Mouse (Mus musculus): ENCODE results near the gene Fahd1. TPM values are rescaled to one million over a fixed set of nuclear protein-coding genes. Genes with fewer than 3 reads are reported as not detected.

Gene Fahd1
- polyA plus RNA-seq, 1 experiment = 108 TPM

- no peaks in the 10 kb centered on the region for H3K36me3 ChIP-seq (ENCODE audit: control insufficient read depth, insufficient read depth, low read length)
- H3K4me3 ChIP-seq (ENCODE audit: low read depth, low read length) = no peak overlapping the region
- no peak overlapping the region for H3K27ac ChIP-seq (ENCODE audit: insufficient read depth, low read depth, low read length)
- TF ChIP-seq POLR2A (IDR thresholded peaks at IDR 0.05; ENCODE audit: low read depth, low read length) (no peak), CTCF (IDR thresholded peaks at IDR 0.05; ENCODE audit: extremely low read depth, insufficient read length, insufficient replicate concordance, low read depth, low read length) (no peak)
- H3K4me1 ChIP-seq (ENCODE audit: control insufficient read depth, insufficient read depth, insufficient read length, low read length) = peaks cover 2% of the 10 kb centered on the region; the same call in 1 of the 2 replicates
- WGBS = 10% methylated on average over 6 of the region's 6 CpGs
- 0 out of 2 replicates have a peak, but pooled peaks cover 2% of the 10 kb centered on the region for H3K27me3 ChIP-seq (ENCODE audit: control insufficient read depth, insufficient read depth, low read length)
Measured at GRCm38 (mm10) chr17:24818172-24818571, 32.0 kb downstream of the Fahd1 start.

GRCm38 (mm10) chr17:24817503-24817902 lies 32.7 kb downstream of the Fahd1 start:
- Histone ChIP-seq H3K36me3 (ENCODE audit: control insufficient read depth, insufficient read depth, low read length) (no peaks in the 10 kb centered on the region), H3K27me3 (ENCODE audit: control insufficient read depth, insufficient read depth, low read length) (0 out of 2 replicates have a peak, but pooled peaks cover 3% of the 10 kb centered on the region), H3K4me1 (ENCODE audit: control insufficient read depth, insufficient read depth, insufficient read length, low read length) (peaks cover 2% of the 10 kb centered on the region; the same call in 1 of the 2 replicates), H3K27ac (ENCODE audit: insufficient read depth, low read depth, low read length) (peak overlapping the region; percentile 12; the same call in 1 of the 2 replicates), H3K4me3 (ENCODE audit: low read depth, low read length) (no peak overlapping the region)
- 23% methylated on average over 1 of the region's 1 CpGs for WGBS
- TF ChIP-seq POLR2A (IDR thresholded peaks at IDR 0.05; ENCODE audit: low read depth, low read length) = no peak
- TF ChIP-seq CTCF (IDR thresholded peaks at IDR 0.05; ENCODE audit: extremely low read depth, insufficient read length, insufficient replicate concordance, low read depth, low read length) = no peak

DNA sequence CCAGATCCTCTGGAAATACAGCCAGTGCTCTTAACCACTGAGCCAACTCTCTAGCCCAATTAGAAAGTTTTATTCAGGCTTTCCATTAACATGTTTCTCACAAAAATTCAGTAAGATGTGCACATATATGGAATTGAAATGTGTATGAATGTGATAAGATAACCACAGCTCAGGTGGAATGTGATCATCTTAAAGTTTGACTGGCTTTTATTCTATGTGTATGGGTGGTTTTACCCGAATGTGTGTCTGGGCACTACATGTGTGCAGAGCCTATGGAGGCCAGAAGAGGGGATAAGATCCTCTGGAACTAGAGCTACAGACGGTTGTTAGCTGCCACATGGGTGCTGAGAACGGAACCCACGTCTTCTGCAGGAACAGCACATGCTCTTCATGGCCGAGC lies 34.9 kb downstream of the Fahd1 start:
- TF ChIP-seq POLR2A (IDR thresholded peaks at IDR 0.05; ENCODE audit: low read depth, low read length) (no peak), CTCF (IDR thresholded peaks at IDR 0.05; ENCODE audit: extremely low read depth, insufficient read length, insufficient replicate concordance, low read depth, low read length) (no peak)
- Histone ChIP-seq H3K4me1 (ENCODE audit: control insufficient read depth, insufficient read depth, insufficient read length, low read length) (peaks cover 2% of the 10 kb centered on the region; the same call in 1 of the 2 replicates), H3K27ac (ENCODE audit: insufficient read depth, low read depth, low read length) (no peak overlapping the region), H3K27me3 (ENCODE audit: control insufficient read depth, insufficient read depth, low read length) (0 out of 2 replicates have a peak, but pooled peaks cover 3% of the 10 kb centered on the region), H3K4me3 (ENCODE audit: low read depth, low read length) (no peak overlapping the region), H3K36me3 (ENCODE audit: control insufficient read depth, insufficient read depth, low read length) (no peaks in the 10 kb centered on the region)
- 79% methylated on average over 5 of the region's 5 CpGs for WGBS

GRCm38 (mm10) chr17:24812215-24812614 lies 37.9 kb downstream of the Fahd1 start:
- Histone ChIP-seq H3K4me1 (ENCODE audit: control insufficient read depth, insufficient read depth, insufficient read length, low read length) (no peaks in the 10 kb centered on the region), H3K36me3 (ENCODE audit: control insufficient read depth, insufficient read depth, low read length) (no peaks in the 10 kb centered on the region), H3K27me3 (ENCODE audit: control insufficient read depth, insufficient read depth, low read length) (0 out of 2 replicates have a peak, but pooled peaks cover 3% of the 10 kb centered on the region), H3K4me3 (ENCODE audit: low read depth, low read length) (no peak overlapping the region), H3K27ac (ENCODE audit: insufficient read depth, low read depth, low read length) (no peak overlapping the region)
- WGBS = 46% methylated on average over 2 of the region's 2 CpGs
- TF ChIP-seq CTCF (IDR thresholded peaks at IDR 0.05; ENCODE audit: extremely low read depth, insufficient read length, insufficient replicate concordance, low read depth, low read length) (no peak), POLR2A (IDR thresholded peaks at IDR 0.05; ENCODE audit: low read depth, low read length) (no peak)

DNA sequence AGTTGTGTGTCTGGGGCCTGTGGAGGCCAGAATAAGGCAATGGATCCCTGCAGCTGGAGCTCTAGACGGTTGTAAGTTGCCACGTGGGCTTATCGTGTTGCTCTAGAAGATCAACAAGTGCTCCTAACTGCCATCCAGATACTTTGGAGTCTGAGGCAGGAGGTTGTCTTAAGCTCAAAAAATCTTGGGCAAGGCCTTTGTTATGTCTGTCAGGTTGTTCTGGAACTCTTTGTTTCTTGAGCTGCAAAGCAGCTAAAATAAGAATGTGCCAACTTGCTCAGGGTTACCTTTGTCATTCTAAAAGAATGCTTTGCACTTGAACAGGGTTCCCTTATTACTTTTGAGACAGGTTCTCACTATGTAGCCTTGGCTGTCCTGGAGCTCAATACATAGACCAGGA lies 39.0 kb downstream of the Fahd1 start:
- 0 out of 2 replicates have a peak, but pooled peaks cover 3% of the 10 kb centered on the region for H3K27me3 ChIP-seq (ENCODE audit: control insufficient read depth, insufficient read depth, low read length)
- 74% methylated on average over 3 of the region's 3 CpGs for WGBS
- no peak for TF ChIP-seq CTCF (IDR thresholded peaks at IDR 0.05; ENCODE audit: extremely low read depth, insufficient read length, insufficient replicate concordance, low read depth, low read length)
- no peak for TF ChIP-seq POLR2A (IDR thresholded peaks at IDR 0.05; ENCODE audit: low read depth, low read length)
- no peak overlapping the region for H3K27ac ChIP-seq (ENCODE audit: insufficient read depth, low read depth, low read length)
- no peaks in the 10 kb centered on the region for H3K4me1 ChIP-seq (ENCODE audit: control insufficient read depth, insufficient read depth, insufficient read length, low read length)
- H3K4me3 ChIP-seq (ENCODE audit: low read depth, low read length) = no peak overlapping the region
- H3K36me3 ChIP-seq (ENCODE audit: control insufficient read depth, insufficient read depth, low read length) = no peaks in the 10 kb centered on the region

- H3K27me3 ChIP-seq (ENCODE audit: control insufficient read depth, insufficient read depth, low read length) = peaks cover 12% of the 10 kb centered on the region
- H3K27ac ChIP-seq (ENCODE audit: insufficient read depth, low read depth, low read length) = no peak within 1 kb of the TSS
- TF ChIP-seq CTCF (IDR thresholded peaks at IDR 0.05; ENCODE audit: extremely low read depth, insufficient read length, insufficient replicate concordance, low read depth, low read length) (no peak), POLR2A (IDR thresholded peaks at IDR 0.05; ENCODE audit: low read depth, low read length) (no peak)
- H3K4me1 ChIP-seq (ENCODE audit: control insufficient read depth, insufficient read depth, insufficient read length, low read length) = no peaks in the 10 kb centered on the region; the same call in 1 of the 2 replicates
- under 1% methylated on average over 71 of the region's 71 CpGs for WGBS
- no peaks in the 10 kb centered on the region for H3K36me3 ChIP-seq (ENCODE audit: control insufficient read depth, insufficient read depth, low read length)
- peak within 1 kb of the TSS; percentile 78 for H3K4me3 ChIP-seq (ENCODE audit: low read depth, low read length)
Measured at GRCm38 (mm10) chr17:24803952-24804951, 45.9 kb downstream of the Fahd1 start, which contains the start of gene Meiob. Gene Meiob, plus strand, starts transcription at chr17:24804289.

- Histone ChIP-seq H3K4me3 (ENCODE audit: low read depth, low read length) (no peak overlapping the region), H3K27ac (ENCODE audit: insufficient read depth, low read depth, low read length) (no peak overlapping the region), H3K36me3 (ENCODE audit: control insufficient read depth, insufficient read depth, low read length) (no peaks in the 10 kb centered on the region), H3K4me1 (ENCODE audit: control insufficient read depth, insufficient read depth, insufficient read length, low read length) (peaks cover 2% of the 10 kb centered on the region; the same call in 1 of the 2 replicates), H3K27me3 (ENCODE audit: control insufficient read depth, insufficient read depth, low read length) (peaks cover 16% of the 10 kb centered on the region)
- 53% methylated on average over 3 of the region's 3 CpGs for WGBS
- no peak for TF ChIP-seq POLR2A (IDR thresholded peaks at IDR 0.05; ENCODE audit: low read depth, low read length)
- TF ChIP-seq CTCF (IDR thresholded peaks at IDR 0.05; ENCODE audit: extremely low read depth, insufficient read length, insufficient replicate concordance, low read depth, low read length) = no peak
Measured at GRCm38 (mm10) chr17:24800524-24800923, 49.6 kb downstream of the Fahd1 start.

Measured in small intestine, adult 2 months (tissue).